Mouse (Mus musculus) heart, adult 9 months (tissue): ENCODE measurements around the gene Mgat4b.
"Not testable (repeated sequence)": the region's sequence is repeated elsewhere in the genome, so short reads cannot be mapped to it uniquely, and the experiment has no call there.

Experiments
- DNase-seq, 2 experiments: peaks; one replicate each; pipeline ENCODE4 v3.0.0; 2022; ENCODE audit warnings: low spot score in 2 of 2

The Mgat4b gene

DNA sequence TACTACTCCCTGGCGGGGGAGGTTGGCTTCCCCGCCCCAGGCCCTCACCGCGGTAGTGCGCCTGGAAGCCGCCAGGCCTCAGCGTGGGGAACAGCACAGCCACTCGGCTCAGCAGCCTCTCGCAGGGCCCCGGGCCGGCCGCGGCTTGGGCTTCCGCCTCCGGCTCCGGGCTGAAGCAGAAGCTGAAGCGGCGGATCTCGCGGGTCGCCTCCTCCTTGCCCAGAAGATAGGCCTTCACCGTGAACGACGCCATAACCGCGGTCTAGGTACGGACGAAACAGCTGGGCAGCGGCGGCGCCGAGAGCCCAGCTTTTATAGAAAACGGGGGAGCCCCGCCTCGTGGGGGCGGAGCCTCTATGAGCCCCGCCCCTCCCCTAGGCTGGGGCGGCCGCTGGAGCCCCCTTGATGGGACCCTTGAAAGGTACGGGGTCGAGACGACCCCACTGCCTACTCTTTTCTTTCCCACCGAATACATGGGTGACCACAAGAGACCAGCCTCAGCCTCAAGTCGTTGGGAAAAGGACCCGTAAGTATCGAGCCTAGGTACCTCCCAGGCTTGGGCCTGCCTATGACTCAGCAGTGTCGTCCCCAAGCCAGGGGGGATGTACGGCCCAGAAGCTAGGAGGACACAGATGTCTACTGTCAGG, at the start of gene Mgat4b, which contains the start of gene Sqstm1:
Mgat4b (plus strand) TSS at position 386 of the 647 bp plus-strand sequence.
Sqstm1 (minus strand) TSS at position 323 of the 647 bp plus-strand sequence.
- peak; percentile 88 to 90 for DNase-seq

DNA sequence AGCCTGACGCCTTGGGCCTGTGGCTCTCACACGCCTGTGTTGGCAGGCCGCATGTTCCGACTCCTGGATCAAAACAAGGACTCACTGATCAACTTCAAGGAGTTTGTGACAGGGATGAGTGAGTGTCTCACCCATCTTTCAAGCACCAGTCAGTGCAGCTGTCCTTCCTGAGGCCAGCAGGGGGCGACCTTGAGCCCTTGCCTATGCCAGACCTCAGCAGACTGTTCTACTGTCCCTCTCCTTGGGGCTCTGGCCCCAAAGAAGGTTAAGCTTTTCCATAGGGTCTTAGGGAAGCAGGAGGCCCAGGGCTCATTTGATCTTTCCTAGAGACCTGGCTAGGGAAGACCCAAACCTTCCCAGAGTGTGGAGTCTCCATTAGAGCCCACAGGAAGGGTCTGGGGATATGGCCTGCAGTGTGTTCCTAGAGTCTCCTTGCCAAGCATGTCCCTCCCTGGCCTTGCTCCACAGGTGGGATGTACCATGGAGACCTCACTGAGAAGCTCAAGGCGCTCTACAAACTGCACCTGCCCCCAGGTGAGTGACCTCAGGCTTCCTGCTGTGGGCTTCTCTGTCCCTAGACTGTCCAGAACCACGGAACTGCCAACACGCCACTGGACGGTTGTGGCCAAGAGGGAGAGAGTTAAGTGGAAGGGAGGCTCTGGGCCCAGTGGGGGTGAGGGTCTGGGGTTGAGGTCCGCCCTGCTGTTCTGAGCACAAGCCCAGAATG, 48.9 kb upstream of the Mgat4b start:
- DNase-seq, result peak; percentile 33 to 42

DNA sequence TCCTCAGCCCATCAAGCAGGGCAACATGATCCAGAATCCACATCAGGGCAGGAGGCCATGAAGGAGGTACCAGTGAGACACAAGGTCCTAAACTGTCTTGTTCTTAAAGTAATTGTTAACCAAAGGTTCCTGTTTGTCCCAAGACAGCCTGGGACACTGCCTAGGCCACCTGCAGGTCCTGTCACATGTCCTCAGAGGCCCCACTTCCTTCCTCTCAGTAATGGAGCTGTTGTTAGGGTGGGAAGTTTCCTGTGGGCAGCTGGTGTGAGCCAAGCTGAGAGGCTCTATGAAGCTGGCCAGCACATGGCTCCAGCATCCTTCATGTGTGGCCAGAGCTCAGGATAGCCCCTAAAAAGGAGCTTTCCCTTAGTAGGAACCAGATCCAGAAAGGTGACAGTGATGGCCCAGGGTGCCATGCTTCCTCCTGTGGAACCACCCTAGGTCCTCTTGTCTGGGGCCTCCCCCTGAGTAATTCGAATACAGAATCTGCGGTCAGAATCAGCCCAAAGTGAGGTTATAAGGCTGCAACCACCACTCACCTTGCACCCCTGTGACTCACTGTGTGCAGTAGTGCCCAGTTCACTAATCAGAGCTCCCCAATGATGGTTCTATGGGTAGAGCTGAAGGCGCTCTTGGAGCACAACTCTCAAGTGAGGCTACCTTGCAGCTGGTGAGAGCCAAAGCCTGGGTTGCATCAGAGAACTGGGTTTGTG, 48.2 kb upstream of the Mgat4b start:
- DNase-seq, result peak in 1 of 2 experiments; percentile 56

DNA sequence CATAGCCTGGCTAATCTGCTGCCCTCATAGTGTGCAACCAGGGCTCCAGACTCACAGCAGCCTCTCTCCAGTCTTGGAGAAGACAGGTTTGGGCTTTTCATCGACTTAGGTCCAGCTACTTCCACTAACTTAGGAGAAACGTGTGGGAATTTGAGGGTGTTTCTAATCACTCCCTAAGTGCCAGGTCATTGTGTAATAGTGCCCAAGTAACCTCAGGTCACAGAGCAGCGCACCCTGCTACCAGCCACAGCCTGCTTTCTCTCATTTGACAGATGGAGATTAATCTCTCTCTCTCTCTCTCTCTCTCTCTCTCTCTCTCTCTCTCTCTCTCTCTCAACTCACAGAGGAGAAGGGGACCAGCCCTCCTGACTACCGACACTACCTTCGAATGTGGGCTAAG, 42.3 kb upstream of the Mgat4b start:
- no peak for DNase-seq

DNA sequence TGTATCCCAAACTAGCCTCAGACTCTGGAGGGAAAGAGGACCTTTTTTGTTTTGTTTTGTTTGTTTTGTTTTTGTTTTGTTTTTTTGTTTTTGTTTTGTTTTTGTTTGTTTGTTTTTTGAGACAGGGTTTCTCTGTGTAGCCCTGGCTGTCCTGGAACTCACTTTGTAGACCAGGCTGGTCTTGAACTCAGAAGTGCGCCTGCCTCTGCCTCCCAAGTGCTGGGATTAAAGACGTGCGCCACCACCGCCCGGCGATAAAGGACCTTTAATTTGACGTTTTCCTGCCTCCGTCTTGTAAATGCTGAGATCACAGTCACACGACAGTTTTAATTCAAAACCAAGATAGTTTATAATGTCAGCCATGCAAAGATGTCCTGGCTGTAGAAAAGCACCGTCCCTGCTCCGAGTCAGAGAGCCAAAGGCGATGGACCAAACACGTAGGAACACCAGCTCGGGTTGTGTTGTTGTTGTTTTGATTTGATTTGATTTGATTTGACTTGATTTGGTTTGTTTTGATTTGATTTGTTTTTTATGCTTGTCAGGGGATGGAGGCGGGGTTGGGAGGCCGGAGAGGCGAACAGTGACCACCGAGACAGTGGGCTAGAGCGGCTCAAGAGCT, 36.5 kb upstream of the Mgat4b start, which contains the start of gene Mrnip:
Mrnip (plus strand) TSS at position 334 of the 619 bp plus-strand sequence.
- DNase-seq, result not testable (repeated sequence)

DNA sequence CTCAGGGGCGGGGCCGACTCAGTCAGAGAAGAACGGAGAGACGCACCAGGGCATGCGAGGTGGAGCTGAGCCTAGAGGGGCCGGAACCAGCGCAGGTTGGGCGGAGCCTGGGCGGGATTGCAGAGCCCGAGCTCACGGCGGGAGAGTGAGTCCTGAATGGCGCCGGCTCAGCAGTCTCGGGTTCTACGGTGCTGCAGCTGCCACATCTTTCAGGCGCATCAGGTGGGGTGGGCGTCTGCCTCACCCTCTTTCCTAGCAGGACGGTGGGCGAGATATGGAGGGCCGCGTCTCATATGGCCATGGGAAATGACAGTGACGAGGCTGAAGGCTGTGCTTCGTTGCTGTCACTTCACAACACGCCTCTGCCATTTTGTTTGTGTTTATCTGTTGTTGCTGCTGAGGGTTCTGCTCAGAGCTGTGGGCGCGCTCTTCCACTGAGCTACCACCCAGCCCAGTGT, 35.9 kb upstream of the Mgat4b start:
- peak; percentile 96 to 98 for DNase-seq

DNA sequence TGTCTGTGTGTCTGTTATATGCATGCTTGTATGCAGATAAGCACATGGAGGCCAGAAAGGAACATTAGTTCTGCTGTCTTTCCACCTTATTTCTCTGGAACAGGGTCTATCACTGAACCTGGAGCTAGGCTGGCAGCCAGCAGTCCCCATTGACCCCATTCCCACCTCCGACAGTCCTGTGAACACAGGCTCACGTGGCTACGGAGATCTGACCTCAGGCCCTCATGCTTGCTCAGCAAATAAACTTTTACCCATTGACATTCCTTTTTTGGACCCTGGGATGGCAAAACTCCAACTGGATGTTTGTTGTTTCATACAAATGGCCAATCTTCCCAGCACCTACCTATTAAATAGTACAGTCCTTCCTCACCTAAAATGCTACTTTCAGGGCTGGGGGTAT, 34.3 kb upstream of the Mgat4b start:
- DNase-seq, result no peak

DNA sequence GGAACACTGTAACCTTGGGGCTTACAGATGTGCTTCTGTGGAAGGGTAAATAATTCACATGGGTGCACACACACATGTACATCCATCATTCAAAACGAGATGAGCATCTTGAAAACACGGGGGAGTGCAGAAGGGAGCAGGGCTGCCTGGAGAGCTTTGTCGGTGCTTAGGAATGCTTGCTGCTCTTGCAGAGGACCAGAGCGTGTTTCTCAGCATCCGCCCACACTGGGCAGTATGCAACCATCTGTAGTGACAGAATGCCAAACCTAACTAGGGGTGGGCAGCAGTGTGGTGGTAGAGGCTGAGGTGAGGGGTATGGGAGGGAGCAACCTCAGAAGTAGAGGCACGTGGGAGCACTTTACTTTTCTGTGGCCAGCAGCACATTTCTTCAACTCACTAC, 33.6 kb upstream of the Mgat4b start:
- no peak for DNase-seq

DNA sequence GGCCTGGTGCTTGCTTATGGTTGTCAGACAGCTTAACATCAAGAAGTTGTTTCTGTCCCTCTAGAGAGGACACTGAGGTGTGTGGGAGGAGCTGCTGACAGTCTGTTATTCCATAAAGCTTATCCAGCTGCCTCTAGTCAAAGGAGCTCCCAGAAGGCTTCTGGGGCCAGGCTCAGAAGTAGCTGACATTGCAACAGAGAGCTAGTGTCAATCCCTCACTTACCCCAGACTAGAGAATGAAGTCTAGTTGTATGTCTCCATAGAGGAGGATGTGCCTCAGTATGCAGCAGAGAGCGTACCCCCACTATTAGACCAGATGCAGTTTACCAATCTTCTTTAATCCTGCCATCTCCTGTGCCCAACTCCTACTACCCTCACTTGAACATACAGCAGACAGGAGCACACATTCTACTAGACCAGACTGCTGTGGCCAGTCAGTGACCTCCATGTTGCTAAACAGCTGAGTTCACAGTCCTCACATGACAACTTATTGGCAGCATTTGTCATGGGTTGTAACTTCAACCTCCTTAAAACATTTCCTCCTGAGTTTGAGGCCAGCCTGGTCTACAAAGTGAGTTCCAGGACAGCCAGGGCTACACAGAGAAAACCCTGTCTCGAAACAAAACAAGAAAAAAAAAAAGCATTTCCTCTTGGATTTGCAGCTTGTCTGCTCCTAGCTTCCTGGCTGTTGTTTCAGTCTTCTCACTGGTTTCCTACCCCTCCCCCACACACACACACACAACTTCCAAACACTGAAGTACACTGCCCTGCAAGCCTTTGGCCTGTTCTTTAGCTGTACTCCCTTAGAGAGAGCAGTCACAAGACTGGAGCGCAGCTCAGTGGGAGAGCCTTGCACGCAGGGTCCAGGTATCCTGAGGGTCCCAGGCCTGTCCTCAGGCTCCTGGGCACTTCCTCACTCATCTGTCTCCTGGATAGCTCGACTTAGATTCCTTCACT, 31.9 kb upstream of the Mgat4b start:
- DNase-seq, result no peak

DNA sequence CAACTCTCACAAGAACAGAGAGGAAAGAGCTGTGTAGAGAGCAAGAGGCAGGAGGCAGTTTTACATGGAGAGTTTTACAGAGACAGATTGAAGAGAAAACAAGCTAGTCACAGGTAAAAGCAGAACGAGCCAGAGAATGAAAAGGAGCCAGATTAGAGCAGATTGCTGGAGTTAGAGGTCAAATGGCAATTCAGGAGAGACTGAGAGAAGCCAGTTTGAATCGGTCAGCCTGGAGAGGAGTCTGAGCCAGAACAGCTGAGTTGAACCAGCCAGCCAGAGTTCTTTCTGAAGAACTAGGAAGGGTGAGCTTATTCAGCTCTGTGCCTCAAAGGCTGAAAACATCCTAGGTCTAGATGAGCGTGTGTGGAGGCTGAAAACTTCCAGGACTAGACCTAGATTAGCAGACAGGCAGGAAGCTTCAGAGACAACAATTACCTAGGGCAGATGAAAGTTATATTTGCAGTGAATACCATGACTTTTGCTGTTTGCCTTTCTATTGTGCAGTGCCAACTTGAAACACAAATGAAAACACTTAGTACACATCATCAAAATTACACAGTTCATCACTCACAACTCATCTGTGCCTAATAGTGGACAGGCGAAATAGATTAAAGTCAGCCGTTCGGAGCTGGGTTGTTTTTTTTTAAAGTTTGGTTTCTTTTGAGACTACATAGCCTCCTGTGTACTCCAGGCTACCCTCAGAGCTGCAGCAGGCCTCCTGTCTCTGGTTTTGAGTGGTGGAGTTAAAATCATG, 30.0 kb upstream of the Mgat4b start:
- DNase-seq, result no peak

DNA sequence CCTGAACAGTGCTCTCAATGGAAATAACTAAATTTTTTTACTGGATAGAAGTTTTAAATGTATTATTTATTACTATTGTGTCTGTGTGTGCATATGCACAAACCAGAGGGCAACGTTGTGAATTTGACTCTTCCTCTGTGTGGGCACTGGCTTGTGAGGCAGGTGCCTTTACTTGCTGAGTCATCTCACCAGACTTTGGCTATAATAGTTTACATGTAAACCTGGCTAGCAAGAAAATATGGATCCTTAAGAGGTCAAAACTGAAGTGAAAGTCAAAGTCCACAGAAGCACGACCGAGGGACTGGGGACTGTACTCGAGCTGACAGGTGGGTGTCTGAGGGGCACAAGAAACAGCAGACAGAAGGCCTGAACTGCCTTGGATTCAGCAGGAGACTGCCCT, 28.0 kb upstream of the Mgat4b start:
- no peak for DNase-seq

DNA sequence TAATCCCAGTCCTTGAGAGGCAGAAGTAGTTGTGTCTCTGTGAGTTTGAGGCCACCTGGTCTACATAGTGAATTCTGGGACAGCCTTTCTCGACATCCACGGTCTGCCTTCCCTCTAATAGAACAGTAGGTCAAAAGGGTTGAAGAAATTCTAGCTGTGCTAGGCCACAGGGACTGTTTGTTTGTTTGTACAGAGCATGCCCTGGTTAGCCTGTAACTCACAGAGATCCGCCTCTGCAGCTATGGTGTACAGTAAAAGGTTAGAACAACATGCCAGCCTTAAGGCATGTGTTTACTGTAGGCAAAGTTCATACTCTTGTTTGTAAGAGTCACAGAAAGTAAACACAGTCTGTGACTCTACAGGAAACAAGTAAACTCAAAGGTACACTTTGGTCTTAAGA, 25.9 kb upstream of the Mgat4b start:
- DNase-seq, result no peak

DNA sequence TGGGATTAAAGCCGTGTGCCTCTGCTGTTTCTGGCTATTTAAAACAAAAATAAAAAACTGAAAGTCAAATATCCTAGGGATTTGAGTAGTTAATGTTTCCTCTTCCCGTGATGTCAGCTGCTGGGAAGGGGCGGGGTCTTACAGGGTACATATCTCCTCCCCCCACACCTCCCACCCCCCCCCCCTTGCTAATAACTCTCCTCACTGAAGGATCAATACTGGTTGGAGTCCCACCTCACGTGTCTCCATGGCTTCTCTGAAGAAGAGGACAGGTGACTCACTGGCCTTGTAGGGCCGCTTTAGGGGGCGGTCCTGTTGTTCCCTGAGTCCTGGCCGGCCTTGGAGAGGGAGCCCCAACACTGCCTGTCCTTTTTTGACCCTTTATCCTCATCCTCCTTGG, 22.0 kb upstream of the Mgat4b start:
- DNase-seq, result no peak

DNA sequence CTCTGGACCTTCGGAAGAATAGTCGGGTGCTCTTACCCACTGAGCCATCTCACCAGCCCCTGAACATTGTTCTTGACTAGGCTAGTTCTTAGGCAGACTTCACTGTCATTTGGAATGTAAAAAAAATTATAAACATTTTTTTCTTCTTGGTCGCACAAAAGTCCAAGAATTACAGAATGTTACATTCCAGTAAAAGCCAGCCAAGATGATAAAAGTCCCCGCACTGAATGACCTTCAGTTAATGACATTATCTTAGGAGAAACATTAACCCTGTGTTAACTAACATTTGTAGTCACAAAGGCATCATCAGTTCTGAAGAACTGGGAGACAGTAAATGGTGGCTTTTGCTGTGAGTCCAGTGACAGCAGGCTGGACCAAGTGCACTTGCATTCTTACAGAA, 20.3 kb upstream of the Mgat4b start:
- DNase-seq, result no peak

DNA sequence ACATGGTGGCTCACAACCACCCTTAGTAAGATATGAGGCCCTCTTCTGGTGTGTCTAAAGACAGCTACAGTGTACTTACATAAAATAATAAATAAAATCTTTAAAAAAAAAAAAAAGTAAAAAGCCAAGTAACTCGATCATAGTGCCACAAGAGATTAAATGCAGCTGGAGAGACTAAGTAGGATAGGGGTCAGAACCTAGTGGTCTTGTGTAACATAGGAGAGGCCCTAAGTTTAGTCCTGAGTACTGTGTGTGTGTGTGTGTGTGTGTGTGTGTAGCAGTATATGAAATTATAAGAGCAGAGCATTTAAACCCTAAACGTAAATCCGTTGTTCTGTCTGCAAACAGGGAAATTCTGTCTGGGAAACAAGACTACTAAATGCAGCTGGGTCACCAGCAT, 18.4 kb upstream of the Mgat4b start:
- no peak for DNase-seq

DNA sequence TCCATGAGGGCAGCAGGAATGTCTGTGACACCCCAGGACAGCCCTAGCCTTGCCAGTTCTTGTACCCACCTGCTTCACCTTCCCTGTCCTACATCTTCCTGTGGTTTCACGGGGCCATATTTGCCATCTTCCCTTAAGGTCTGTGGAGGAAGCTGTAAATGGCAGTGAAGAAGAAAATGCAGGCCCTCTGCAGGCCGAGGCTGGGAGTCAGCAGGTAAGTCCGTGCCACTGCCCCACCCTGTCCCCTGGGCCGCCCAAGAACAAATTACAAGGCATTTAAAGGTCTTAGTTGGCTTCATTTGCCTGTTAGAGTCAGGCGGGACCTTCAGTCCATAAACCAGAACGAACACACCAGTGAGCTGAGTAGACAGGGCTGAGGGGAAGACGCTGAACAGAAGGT, 16.6 kb upstream of the Mgat4b start:
- DNase-seq, result no peak

DNA sequence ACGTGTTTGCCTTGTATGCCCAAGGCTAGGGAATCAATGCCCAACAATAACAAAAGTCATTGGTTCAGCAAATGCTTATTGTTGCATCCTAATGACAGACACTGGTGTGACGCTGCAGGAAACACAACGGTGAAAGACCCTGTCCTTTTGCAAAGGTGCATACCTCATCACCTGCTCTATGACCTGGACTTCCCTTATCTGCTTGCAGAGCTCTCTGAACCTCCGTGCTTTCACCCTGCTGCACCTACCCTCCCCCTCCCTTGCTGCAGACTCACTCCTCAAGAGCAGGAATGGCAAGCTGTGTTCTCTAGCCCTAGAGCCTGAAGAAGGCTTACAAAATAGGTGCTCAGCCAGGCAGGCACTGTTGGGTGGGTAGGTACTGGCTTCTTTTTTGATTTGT, 15.9 kb upstream of the Mgat4b start:
- no peak for DNase-seq

DNA sequence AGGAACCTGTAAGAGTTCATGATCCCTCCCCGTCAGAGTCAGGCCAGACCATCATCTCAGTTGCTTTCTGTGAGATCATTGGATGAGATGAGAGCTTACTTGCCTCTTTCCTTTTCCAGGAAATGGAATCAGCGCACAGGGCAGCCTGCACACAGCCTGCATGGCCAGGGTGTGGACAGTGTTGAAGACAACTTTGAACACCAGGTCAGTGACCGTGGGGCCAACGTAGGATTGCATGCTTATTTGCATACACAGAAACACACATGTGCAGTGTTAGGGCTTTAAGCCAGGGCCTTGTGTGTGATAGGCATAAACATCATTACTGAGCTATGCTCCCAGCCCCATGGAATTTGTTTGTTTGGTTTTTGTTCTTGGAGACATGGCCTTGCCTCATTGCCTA, 13.2 kb upstream of the Mgat4b start:
- no peak for DNase-seq

DNA sequence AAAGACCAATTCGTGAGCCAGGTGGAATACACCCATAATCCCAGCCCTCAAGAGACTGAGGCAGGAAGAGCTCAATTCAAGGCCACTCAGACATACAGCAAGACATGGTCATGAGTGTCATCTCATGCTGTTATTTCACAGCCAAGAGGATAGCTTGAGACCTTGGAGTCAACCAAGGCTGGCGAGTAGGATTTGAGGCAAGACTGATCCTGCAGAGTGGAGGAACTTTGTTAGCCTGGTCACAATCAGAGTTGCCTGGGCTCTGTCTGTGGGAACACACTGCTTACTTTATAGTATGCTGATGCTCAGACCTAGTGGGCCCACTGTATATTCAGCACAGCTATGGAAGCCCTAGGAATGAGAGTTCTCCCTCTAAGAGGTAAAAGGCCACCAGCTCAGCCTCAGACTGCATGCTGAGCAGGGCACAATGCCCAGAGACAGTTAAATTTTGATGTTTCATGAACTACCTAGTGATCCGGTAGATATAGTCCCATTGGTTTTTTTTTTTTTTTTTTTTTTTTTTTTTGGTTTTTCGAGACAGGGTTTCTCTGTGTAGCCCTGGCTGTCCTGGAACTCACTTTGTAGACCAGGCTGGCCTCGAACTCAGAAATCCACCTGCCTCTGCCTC, 12.4 kb upstream of the Mgat4b start:
- DNase-seq, result no peak

DNA sequence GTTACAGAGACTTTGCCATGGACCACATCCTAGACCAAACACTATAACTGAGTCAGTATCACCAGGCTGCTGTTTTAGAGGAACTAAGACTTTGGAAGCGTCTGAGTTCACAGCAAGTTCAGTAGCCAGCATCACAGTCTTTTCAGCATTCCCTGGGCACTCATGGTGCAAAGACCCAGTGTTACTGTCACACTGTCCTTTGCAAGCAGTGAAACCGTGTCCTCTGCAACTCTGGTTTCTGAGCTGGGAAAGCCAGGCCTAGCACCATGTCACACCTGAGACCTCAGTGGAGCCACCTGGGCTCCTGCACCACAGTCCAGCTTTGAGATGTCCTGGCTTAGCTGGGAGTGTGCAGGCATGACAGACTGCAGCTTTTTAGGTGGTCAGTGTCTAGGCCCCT, 11.8 kb upstream of the Mgat4b start:
- no peak for DNase-seq
